Mouse (Mus musculus) forebrain, postnatal 0 days (tissue): ENCODE data around the gene Tex52. TPM values are rescaled to one million over a fixed set of nuclear protein-coding genes. Genes with fewer than 3 reads are reported as not detected.

ENCODE experiments used
- ATAC-seq: fragments of 200-750 bp; cut with Nextera tagmentation; 2 replicates; pipeline ENCODE4 v1.8.0; 2017; ENCODE audit warnings: mild to moderate bottlenecking, moderate library complexity
- DNase-seq: peaks from one replicate; pipeline ENCODE4 v3.0.0-alpha.2; 2015
- H3K27ac ChIP-seq: fragments of 300-500 bp; sonication (generic); 2 replicates; pipeline ENCODE4 v1.5.1; 2014; ENCODE audit warnings: low read depth, mild to moderate bottlenecking, antibody characterized with exemption, low read length, moderate library complexity, mixed read lengths
- H3K27me3 ChIP-seq: fragments of 300-500 bp; sonication (generic); 2 replicates; pipeline ENCODE4 v1.6.1; 2014; ENCODE audit warnings: mild to moderate bottlenecking, low read length, mixed read lengths; ENCODE audit not compliant: insufficient read depth
- H3K36me3 ChIP-seq: fragments of 300-500 bp; sonication (generic); 2 replicates; pipeline ENCODE4 v1.6.1; 2014; ENCODE audit warnings: mild to moderate bottlenecking, moderate library complexity; ENCODE audit not compliant: insufficient read depth
- H3K4me1 ChIP-seq: fragments of 300-500 bp; sonication (generic); 2 replicates; pipeline ENCODE4 v1.6.1; 2014; ENCODE audit warnings: antibody characterized with exemption; ENCODE audit not compliant: insufficient read depth
- H3K4me2 ChIP-seq: fragments of 300-500 bp; sonication (generic); 2 replicates; pipeline ENCODE4 v1.6.1; 2014; ENCODE audit warnings: low read depth, mild to moderate bottlenecking, moderate library complexity
- H3K4me3 ChIP-seq: fragments of 300-500 bp; sonication (generic); 2 replicates; pipeline ENCODE4 v1.5.1; 2014; ENCODE audit warnings: low read depth, low read length, mixed read lengths
- H3K9ac ChIP-seq: fragments of 300-500 bp; sonication (generic); 2 replicates; pipeline ENCODE4 v1.6.1; 2014; ENCODE audit warnings: mild to moderate bottlenecking
- H3K9me3 ChIP-seq: fragments of 300-500 bp; sonication (generic); 2 replicates; pipeline ENCODE4 v1.6.1; 2016; ENCODE audit warnings: low read length
- CTCF ChIP-seq: sonication (generic); IDR thresholded peaks from 2 replicates; pipeline ENCODE4 v1.5.1; 2016; ENCODE audit warnings: antibody characterized with exemption, control low read depth, low read depth
- WGBS: fragments of 180-500 bp; shearing (Covaris S2); extraction: QIAGEN DNeasy Blood & Tissue Kit; methylation state at CpG from one replicate; pipeline ENCODE4 v1.1.7; 2014; 5-methylcytosine and 5-hydroxymethylcytosine counted together
- polyA plus RNA-seq: library from polyadenylated mRNA; unstranded; fragments of >200 nt; fragmentation: Nextera tagmentation; extraction: Ambion mirVana; gene quantifications from 2 replicates; pipeline ENCODE4 v1.2.1, GENCODE M21; 2015
- total RNA-seq: library from RNA; depleted of rRNA; stranded (reverse); fragments of >200 nt; gene quantifications from 2 replicates; pipeline ENCODE4 v1.2.3, GENCODE M21; 2014; rRNA removed

Gene Tex52
- total and polyA plus RNA-seq, 2 experiments from 2014 or later = 0.58 TPM; not detected in 1

DNA sequence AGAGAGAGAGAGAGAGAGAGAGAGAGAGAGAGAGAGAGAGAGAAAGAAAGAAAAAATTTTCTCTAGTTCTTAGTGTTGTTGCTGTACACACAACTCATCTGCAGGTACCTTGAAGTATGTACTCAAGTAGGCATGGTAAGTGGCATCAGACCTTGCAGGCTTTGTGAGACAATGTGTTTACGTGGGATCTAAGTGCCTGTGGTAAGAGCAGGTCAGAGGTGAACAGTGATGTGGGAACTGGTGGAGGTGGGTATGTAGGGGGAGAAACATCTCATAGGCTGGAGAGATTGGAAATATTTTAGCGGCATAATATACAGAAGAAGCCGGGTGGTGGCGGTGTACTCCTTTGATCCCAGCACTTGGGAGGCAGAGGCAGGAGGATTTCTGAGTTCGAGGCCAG, 52.3 kb downstream of the Tex52 start:
- Histone ChIP-seq H3K27ac (no peak overlapping the region), H3K4me3 (no peak overlapping the region), H3K4me2 (no peak overlapping the region), H3K4me1 (0 out of 2 replicates have a peak, but pooled peaks cover 6% of the 10 kb centered on the region), H3K9me3 (no peaks in the 10 kb centered on the region), H3K9ac (no peak overlapping the region), H3K36me3 (peaks cover 37% of the 10 kb centered on the region), H3K27me3 (no peaks in the 10 kb centered on the region)
- WGBS = 92% methylated on average over 5 of the region's 5 CpGs
- TF ChIP-seq CTCF = no peak
- DNase-seq (no peak), ATAC-seq (no peak)

DNA sequence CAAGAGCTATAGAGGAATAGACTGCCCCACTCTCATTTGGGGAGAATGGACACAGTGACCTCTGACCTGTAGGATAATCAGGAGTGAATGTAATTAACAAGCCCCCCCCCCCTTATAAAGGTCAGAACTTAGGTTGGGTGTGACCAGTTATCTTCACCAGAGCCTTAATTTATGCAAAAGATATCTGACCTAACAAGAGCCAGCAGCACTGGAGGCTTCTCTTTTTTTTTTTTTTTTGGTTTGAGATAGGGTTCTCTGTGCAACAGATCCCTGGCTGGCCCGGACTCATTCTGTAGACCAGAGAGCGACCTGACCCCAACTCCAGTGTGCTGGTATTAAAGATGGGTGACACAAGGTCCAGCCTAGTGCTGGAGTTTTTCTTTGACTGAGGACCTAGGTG, 54.0 kb downstream of the Tex52 start:
- WGBS = 98% methylated on average over 2 of the region's 2 CpGs
- no peak for DNase-seq
- 0 out of 2 replicates have a peak, but pooled peaks cover 3% of the 10 kb centered on the region for H3K4me1 ChIP-seq
- no peak for TF ChIP-seq CTCF
- no peak for ATAC-seq
- H3K4me3 ChIP-seq = no peak overlapping the region
- no peaks in the 10 kb centered on the region for H3K9me3 ChIP-seq
- no peak overlapping the region for H3K4me2 ChIP-seq
- no peak overlapping the region for H3K27ac ChIP-seq
- H3K9ac ChIP-seq = no peak overlapping the region
- peaks cover 55% of the 10 kb centered on the region for H3K36me3 ChIP-seq
- no peaks in the 10 kb centered on the region for H3K27me3 ChIP-seq

DNA sequence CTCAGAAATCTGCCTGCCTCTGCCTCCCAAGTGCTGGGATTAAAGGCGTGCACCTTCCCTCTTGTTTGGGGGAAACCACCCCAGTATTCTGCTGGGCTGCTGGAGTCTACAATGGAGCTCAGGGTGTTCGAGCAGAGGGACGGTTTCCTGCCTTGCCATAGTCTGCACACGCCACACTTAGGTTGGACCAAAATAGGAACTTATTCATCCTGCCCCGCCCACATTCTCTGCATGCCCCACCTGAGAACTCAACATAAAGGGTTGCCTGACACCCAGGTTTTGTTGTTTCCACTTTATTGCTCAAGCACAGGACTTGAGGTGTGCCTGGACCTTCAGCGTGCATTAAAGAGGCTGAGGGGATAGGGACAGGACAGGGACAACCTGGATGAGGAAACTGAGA, 54.6 kb downstream of the Tex52 start:
- Histone ChIP-seq H3K4me2 (no peak overlapping the region), H3K27ac (no peak overlapping the region), H3K9me3 (no peaks in the 10 kb centered on the region), H3K4me3 (no peak overlapping the region), H3K9ac (no peak overlapping the region), H3K4me1 (0 out of 2 replicates have a peak, but pooled peaks cover 3% of the 10 kb centered on the region), H3K36me3 (peaks cover 60% of the 10 kb centered on the region), H3K27me3 (no peaks in the 10 kb centered on the region)
- 93% methylated on average over 6 of the region's 6 CpGs for WGBS
- TF ChIP-seq CTCF = no peak
- ATAC-seq (no peak), DNase-seq (no peak)

DNA sequence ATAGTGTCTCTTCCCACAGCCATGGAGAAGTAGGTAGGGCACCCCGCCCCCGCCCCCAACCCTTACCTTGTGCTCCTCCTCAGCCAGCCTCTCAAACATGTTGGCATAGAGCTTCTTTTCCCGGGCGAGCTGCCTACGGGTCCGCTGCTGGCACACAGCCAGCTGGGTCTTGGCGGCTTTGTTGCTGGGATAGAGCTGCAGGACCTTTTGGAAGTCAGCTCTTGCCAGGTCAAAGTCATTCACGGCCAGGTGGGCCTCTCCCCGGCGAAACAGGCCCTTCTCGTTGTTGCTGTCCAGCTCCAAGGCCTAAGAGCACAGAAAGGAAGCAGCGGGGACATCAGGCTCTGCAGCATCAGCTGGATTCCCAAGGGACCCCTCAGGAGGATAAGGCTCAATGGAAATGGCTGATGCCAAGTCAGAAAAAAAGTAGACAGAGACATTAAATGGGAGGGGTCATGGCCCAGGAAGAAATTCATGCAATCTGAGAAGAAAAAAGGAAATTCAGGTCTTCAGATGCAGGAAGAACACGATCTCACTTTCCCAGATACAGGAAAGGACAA, 57.2 kb downstream of the Tex52 start:
- Histone ChIP-seq H3K9me3 (no peaks in the 10 kb centered on the region), H3K36me3 (peaks cover 75% of the 10 kb centered on the region), H3K9ac (no peak overlapping the region), H3K4me1 (no peaks in the 10 kb centered on the region; the same call in 1 of the 2 replicates), H3K4me3 (no peak overlapping the region), H3K27me3 (no peaks in the 10 kb centered on the region), H3K27ac (no peak overlapping the region), H3K4me2 (no peak overlapping the region)
- ATAC-seq (no peak), DNase-seq (no peak)
- 70% methylated on average over 13 of the region's 13 CpGs for WGBS
- no peak for TF ChIP-seq CTCF

DNA sequence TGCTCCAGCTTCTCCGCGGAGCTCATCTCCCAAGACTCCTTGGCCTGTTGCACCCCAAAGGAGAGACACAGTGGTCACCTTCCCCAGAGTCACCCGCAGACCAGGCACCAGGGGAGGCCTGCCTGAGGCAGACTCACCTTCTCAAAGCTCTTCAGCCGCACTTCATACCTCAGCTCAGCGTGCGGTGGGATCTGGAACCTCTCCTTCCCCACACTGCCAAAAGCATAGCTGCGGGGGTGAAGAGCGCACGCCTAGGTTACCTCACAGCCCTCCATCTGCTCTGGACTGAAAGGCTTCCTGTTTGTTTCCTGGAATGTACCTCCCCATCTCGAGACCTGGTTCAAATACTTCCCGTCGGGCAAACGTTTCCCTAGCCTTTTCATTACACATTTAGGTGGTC, 58.3 kb downstream of the Tex52 start:
- Histone ChIP-seq H3K4me2 (no peak overlapping the region), H3K36me3 (peaks cover 72% of the 10 kb centered on the region), H3K27me3 (no peaks in the 10 kb centered on the region), H3K27ac (no peak overlapping the region), H3K4me1 (no peaks in the 10 kb centered on the region; the same call in 1 of the 2 replicates), H3K9ac (no peak overlapping the region), H3K9me3 (no peaks in the 10 kb centered on the region), H3K4me3 (no peak overlapping the region)
- no peak for DNase-seq
- WGBS = 92% methylated on average over 13 of the region's 13 CpGs
- no peak for TF ChIP-seq CTCF
- ATAC-seq = no peak

Other genes starting within 250 kb of the Tex52 start
- 140 and 150 TPM in 2 replicates for gene Tspan9, start 231.9 kb upstream of the Tex52 start, total RNA-seq
- gene Tspan9, start 231.9 kb upstream of the Tex52 start, polyA plus RNA-seq = 52.7 and 63.9 TPM in 2 replicates
- gene Tead4, start 74.6 kb upstream of the Tex52 start, total RNA-seq = 0.31 and 0.67 TPM in 2 replicates
- gene Tead4, start 74.6 kb upstream of the Tex52 start, polyA plus RNA-seq = 0.20 and 0.63 TPM in 2 replicates
- gene Tulp3, start 19.6 kb upstream of the Tex52 start, total RNA-seq = 12.6 and 13.5 TPM in 2 replicates
- gene Tulp3, start 19.6 kb upstream of the Tex52 start, polyA plus RNA-seq = 8.1 and 11.0 TPM in 2 replicates
- 21.5 and 32.1 TPM in 2 replicates for gene Rhno1, start 12.5 kb upstream of the Tex52 start, total RNA-seq
- gene Rhno1, start 12.5 kb upstream of the Tex52 start, polyA plus RNA-seq = 67.8 and 69.0 TPM in 2 replicates
- 3.5 and 7.3 TPM in 2 replicates for gene Foxm1, start 12.5 kb upstream of the Tex52 start, total RNA-seq
- gene Foxm1, start 12.5 kb upstream of the Tex52 start, polyA plus RNA-seq = 3.9 and 4.0 TPM in 2 replicates
- not detected in 2 replicates for gene Gm44596, start within 50 bp of the Tex52 start, total RNA-seq
- gene Gm44596, start within 50 bp of the Tex52 start, polyA plus RNA-seq = not detected in 2 replicates
- 7.1 and 8.5 TPM in 2 replicates for gene Nrip2, start 23.8 kb downstream of the Tex52 start, total RNA-seq
- gene Nrip2, start 23.8 kb downstream of the Tex52 start, polyA plus RNA-seq = 5.5 and 7.4 TPM in 2 replicates
- gene Itfg2, start 49.5 kb downstream of the Tex52 start, total RNA-seq = 25.3 and 57.6 TPM in 2 replicates
- gene Itfg2, start 49.5 kb downstream of the Tex52 start, polyA plus RNA-seq = 28.1 and 33.7 TPM in 2 replicates
- gene Fkbp4, start 63.2 kb downstream of the Tex52 start, total RNA-seq = 201 and 235 TPM in 2 replicates
- 253 and 276 TPM in 2 replicates for gene Fkbp4, start 63.2 kb downstream of the Tex52 start, polyA plus RNA-seq
- not detected in 2 replicates for gene Pzp, start 151.3 kb downstream of the Tex52 start, total RNA-seq
- gene Pzp, start 151.3 kb downstream of the Tex52 start, polyA plus RNA-seq = not detected in 2 replicates
- gene A2ml1, start 206.2 kb downstream of the Tex52 start, total RNA-seq = 2.8 and 3.9 TPM in 2 replicates
- 10.7 and 14.2 TPM in 2 replicates for gene A2ml1, start 206.2 kb downstream of the Tex52 start, polyA plus RNA-seq
- not detected in 2 replicates for gene Klrb1a, start 248.1 kb downstream of the Tex52 start, total RNA-seq
- gene Klrb1a, start 248.1 kb downstream of the Tex52 start, polyA plus RNA-seq = not detected in 2 replicates